Mouse (Mus musculus) liver, embryonic 15.5 days (tissue): ENCODE results near the gene Ctdnep1. TPM values are rescaled to one million over a fixed set of nuclear protein-coding genes. Genes with fewer than 3 reads are reported as not detected.

Experiments used
- ATAC-seq: fragments of 200-750 bp; cut with Nextera tagmentation; 2 replicates; pipeline ENCODE4 v1.8.0; 2017; ENCODE audit warnings: moderate number of reproducible peaks, mild to moderate bottlenecking, moderate library complexity; ENCODE audit not compliant: insufficient read depth
- H3K27ac ChIP-seq: fragments of 300-500 bp; sonication (generic); replicated peaks from 2 replicates; pipeline ENCODE4 v1.5.1; 2015; ENCODE audit warnings: mild to moderate bottlenecking, inconsistent platforms
- H3K27me3 ChIP-seq: fragments of 300-500 bp; sonication (generic); 2 replicates; pipeline ENCODE4 v1.6.1; 2015; ENCODE audit warnings: mild to moderate bottlenecking, inconsistent platforms
- H3K36me3 ChIP-seq: fragments of 300-500 bp; sonication (generic); replicated peaks from 2 replicates; pipeline ENCODE4 v1.6.1; 2015; ENCODE audit warnings: moderate library complexity, mild to moderate bottlenecking, inconsistent platforms
- H3K4me1 ChIP-seq: fragments of 300-500 bp; sonication (generic); replicated peaks from 2 replicates; pipeline ENCODE4 v1.6.1; 2015; ENCODE audit warnings: inconsistent platforms
- H3K4me2 ChIP-seq: fragments of 300-500 bp; sonication (generic); 2 replicates; pipeline ENCODE4 v1.6.1; 2015; ENCODE audit warnings: moderate library complexity, mild to moderate bottlenecking, inconsistent platforms
- H3K4me3 ChIP-seq: fragments of 300-500 bp; sonication (generic); replicated peaks from 2 replicates; pipeline ENCODE4 v1.5.1; 2015; ENCODE audit warnings: mild to moderate bottlenecking, inconsistent platforms
- H3K9ac ChIP-seq: fragments of 300-500 bp; sonication (generic); 2 replicates; pipeline ENCODE4 v1.6.1; 2015; ENCODE audit warnings: moderate library complexity, mild to moderate bottlenecking, inconsistent platforms
- H3K9me3 ChIP-seq: fragments of 300-500 bp; sonication (generic); replicated peaks from 2 replicates; pipeline ENCODE4 v1.6.1; 2016; ENCODE audit warnings: inconsistent platforms
- WGBS: fragments of 180-500 bp; shearing (Covaris S2); methylation state at CpG from one replicate; pipeline ENCODE4 v1.1.7; 2015; ENCODE audit warnings: mixed read lengths; ENCODE audit not compliant: insufficient replicate concordance; 5-methylcytosine and 5-hydroxymethylcytosine counted together
- polyA plus RNA-seq: library from polyadenylated mRNA; unstranded; fragments of >200 nt; fragmentation: Nextera tagmentation; extraction: Ambion mirVana; gene quantifications from 2 replicates; pipeline ENCODE4 v1.2.1, GENCODE M21; 2015

Gene Ctdnep1
- polyA plus RNA-seq, 1 experiment from 2014 or later = 8.9 TPM

DNA sequence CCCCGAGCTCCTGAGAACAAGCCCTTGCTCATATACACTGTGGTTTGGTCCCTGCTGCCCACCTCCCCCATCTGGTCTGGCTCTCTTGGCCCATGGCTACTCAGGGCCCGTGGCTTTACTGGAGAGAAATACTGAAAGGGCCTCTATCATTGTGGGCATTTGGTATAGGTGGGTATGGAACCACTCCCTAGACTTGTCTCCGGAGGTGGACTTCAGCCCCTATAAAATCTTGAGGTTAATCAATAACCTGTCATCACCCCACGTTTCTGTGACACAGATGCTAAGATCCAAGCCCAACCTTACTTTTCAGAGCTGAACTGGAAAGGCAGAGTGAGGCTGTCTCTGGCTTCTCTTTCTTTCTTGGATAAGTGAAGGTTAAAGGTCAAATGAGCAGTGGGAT is 12.2 kb upstream of the Ctdnep1 start:
- no peak overlapping the region for H3K4me3 ChIP-seq
- H3K9me3 ChIP-seq = no peaks in the 10 kb centered on the region
- no peak for ATAC-seq
- H3K27ac ChIP-seq = no peak overlapping the region
- no peak overlapping the region for H3K4me2 ChIP-seq
- 65% methylated on average over 4 of the region's 4 CpGs for WGBS
- H3K9ac ChIP-seq = no peak overlapping the region
- H3K4me1 ChIP-seq = peaks cover 29% of the 10 kb centered on the region
- peaks cover 51% of the 10 kb centered on the region for H3K36me3 ChIP-seq
- H3K27me3 ChIP-seq = peaks cover 46% of the 10 kb centered on the region

DNA sequence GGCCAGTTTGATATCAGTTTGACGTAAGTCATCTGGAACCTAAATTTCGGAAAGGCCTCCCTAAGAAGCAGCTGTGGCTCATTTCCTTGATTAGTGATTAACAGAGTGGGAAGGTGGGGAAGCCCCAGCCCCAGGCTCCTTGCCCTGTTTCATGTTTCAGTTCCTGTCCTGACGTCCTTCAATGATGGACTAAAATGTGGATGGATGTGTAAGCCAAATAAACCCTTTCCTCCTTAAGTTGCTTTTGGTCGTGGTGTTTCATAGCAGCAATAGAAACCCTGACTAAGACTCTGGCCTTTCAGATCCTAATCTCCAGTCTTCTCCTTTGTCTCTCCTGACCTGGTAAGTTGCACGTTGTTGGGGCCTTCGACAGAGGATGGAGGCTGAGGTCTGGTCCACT is 10.7 kb upstream of the Ctdnep1 start:
- Histone ChIP-seq H3K4me3 (no peak overlapping the region), H3K36me3 (peaks cover 66% of the 10 kb centered on the region), H3K4me1 (peaks cover 25% of the 10 kb centered on the region), H3K27me3 (peaks cover 32% of the 10 kb centered on the region), H3K27ac (no peak overlapping the region), H3K4me2 (no peak overlapping the region), H3K9me3 (no peaks in the 10 kb centered on the region), H3K9ac (no peak overlapping the region)
- 76% methylated on average over 6 of the region's 6 CpGs for WGBS
- ATAC-seq = no peak

DNA sequence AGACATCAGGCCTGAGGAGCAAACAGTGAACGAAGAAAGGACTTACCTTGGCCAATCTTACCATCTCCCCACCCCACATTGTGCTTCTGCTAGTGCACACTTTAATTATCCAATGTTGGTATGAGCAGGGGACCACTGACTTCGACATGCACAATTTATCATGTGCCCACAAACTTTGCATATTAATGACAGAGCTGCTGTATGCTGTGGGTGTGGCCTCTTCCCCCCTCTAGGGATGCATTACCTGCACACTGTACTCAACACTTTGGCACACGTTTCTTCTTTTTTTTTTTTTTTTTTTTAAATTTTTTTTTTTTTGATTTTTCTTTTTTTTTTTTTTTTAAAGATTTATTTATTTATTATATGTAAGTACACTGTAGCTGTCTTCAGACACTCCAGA is 10.2 kb upstream of the Ctdnep1 start:
- Histone ChIP-seq H3K27ac (no peak overlapping the region), H3K36me3 (peaks cover 66% of the 10 kb centered on the region), H3K4me3 (no peak overlapping the region), H3K4me2 (no peak overlapping the region), H3K4me1 (peaks cover 19% of the 10 kb centered on the region), H3K9me3 (no peaks in the 10 kb centered on the region), H3K9ac (no peak overlapping the region), H3K27me3 (peaks cover 27% of the 10 kb centered on the region)
- ATAC-seq = no peak
- whole genome bisulfite sequencing = 54% methylated on average over 3 of the region's 3 CpGs

DNA sequence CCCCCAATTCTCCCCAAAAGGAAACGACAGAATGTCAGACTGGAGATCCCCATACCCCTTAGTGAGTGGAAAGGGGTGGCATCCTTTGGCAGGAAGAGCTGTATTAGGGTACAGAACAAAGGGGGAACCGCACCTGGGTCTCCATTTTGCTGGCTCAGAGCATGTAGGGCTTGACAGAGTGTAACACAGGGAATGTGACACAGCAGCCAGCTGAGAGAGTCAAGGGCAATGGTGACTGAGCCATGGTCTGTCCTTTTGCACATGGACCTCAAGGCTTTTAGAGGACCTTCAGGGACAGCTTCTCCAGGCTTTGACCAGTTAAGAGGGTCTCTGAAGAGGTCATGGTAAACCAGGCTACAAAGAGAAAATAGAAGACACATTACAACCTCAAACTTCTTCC is 6.0 kb upstream of the Ctdnep1 start:
- peaks cover 16% of the 10 kb centered on the region for H3K4me1 ChIP-seq
- H3K9ac ChIP-seq = no peak overlapping the region
- no peak overlapping the region for H3K4me2 ChIP-seq
- no peak overlapping the region for H3K4me3 ChIP-seq
- no peak for ATAC-seq
- H3K27ac ChIP-seq = no peak overlapping the region
- H3K27me3 ChIP-seq = no peaks in the 10 kb centered on the region
- peaks cover 74% of the 10 kb centered on the region for H3K36me3 ChIP-seq
- H3K9me3 ChIP-seq = no peaks in the 10 kb centered on the region
- 76% methylated on average over 2 of the region's 2 CpGs for WGBS

DNA sequence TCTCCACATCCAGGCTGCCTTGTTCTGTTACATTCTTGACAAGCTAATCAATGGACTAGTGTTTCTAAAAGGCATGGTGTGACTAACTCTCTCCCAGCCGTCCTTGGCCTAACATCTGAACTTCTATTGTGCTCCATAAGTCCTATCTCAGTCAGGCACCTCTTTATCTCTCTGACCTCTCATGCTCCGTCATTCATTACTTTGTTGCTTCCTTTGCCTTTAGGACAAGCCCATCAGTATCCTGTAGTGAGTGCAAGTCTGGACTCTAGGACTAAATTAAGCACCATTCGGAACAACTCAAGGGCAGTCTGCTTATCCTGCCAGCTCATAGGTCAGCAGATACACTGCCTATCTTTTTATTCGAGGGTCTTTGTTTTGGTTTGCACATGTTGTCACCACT is 4.7 kb upstream of the Ctdnep1 start:
- Histone ChIP-seq H3K4me2 (no peak overlapping the region), H3K27me3 (no peaks in the 10 kb centered on the region), H3K4me1 (peaks cover 17% of the 10 kb centered on the region), H3K4me3 (no peak overlapping the region), H3K27ac (no peak overlapping the region), H3K36me3 (peaks cover 64% of the 10 kb centered on the region), H3K9ac (no peak overlapping the region; the same call in 1 of the 2 replicates), H3K9me3 (no peaks in the 10 kb centered on the region)
- 63% methylated on average over 4 of the region's 4 CpGs for WGBS
- ATAC-seq = no peak

DNA sequence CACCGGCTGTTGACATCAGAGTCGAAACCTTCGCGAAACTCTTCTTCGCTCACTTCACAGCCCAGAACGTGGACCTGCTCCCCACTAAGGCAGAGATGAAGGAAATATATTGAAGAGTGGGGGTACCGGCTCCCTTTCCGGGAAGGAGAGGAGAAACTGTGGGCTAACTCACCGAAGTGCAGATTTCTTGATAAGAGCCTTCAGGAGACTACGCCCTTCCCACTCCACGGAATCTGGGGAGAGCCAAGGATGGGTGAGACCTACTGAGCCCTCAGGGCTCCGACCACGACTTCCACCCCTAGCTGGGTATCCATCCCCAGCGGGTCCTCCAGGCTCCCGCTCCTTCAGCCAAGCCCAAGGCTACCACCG is 1.1 kb upstream of the Ctdnep1 start:
- Histone ChIP-seq H3K27me3 (no peaks in the 10 kb centered on the region), H3K4me3 (peak overlapping the region; percentile 86), H3K4me2 (peak overlapping the region; percentile 96), H3K9ac (peak overlapping the region; percentile 97), H3K4me1 (peaks cover 44% of the 10 kb centered on the region), H3K27ac (peak overlapping the region; percentile 98), H3K9me3 (no peaks in the 10 kb centered on the region), H3K36me3 (peaks cover 48% of the 10 kb centered on the region)
- peak; percentile 37 for ATAC-seq
- 2% methylated on average over 16 of the region's 16 CpGs for WGBS

DNA sequence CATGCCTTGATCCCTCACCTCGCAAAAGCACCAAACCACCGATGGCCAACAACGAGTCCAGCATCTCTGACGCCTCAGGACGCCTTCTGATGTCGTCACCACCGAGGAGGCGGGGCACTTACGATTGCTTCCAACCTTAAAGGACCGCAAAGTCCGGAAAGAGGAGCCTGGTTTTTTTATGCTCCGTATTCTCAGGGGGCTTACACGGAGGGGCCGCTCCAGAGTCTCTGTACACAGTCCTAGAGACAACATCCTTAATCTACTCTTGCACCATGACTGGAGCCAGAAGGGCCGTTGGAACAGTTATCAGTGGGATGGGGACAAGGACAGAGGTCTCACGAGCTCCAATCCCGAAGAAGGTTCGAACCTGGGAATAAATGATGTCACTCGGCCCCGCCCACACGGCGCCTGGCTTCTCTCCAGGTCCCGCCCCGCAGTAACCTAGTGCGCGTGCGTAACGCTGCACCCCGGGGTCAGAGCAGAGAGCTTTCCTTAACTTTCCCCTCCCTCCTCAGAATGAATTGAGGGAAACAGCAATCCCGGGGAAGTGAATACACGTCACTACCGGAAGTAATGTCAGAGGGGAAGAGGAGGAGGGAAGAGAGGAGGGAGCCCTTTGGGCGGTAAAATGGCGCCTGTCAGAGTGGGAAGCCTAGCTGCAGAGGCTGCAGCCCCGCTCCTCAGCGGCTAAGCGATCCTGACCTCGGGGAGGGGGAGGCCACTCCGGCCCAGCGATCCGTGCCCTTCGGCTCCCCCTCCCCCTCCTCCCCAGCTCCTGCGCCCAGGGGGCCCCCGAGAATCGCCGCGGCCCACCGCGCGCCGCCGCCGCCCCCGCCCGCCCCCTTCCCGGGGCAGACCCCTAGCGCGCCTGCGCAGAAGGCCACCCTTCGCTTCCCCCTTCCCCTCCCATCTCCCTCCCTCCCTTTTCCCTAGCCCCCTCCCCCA is 488 bp upstream of the Ctdnep1 start:
- Histone ChIP-seq H3K27ac (peak overlapping the region; percentile 98), H3K4me3 (peak overlapping the region; percentile 86), H3K9me3 (no peaks in the 10 kb centered on the region), H3K4me2 (peak overlapping the region; percentile 96), H3K36me3 (peaks cover 50% of the 10 kb centered on the region), H3K9ac (peak overlapping the region; percentile 97), H3K27me3 (no peaks in the 10 kb centered on the region), H3K4me1 (peaks cover 44% of the 10 kb centered on the region)
- peak; percentile 88 for ATAC-seq
- under 1% methylated on average over 53 of the region's 60 CpGs for WGBS

DNA sequence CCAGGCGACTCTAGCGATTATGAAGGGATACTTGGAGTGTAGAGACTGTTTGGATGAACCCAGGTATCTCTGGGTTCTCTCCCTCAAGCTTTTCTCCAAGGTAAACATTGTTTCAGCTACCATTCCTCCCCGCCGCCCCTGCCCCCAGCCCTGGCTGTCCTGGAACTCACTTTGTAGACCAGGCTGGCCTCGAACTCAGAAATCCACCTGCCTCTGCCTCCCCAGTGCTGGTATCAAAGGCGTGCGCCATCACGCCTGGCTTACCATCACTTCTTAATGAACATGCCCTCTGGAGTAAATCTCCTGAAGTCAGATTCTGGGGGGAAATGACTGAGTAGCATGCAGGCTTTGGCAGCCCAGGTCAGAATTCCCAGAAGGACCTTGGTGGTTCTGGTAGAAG is 1.3 kb downstream of the Ctdnep1 start, which contains the start of gene Elp5:
Elp5 (minus strand) TSS at position 293 of the 400 bp plus-strand sequence.
- Histone ChIP-seq H3K4me2 (peak within 1 kb of the TSS; percentile 96), H3K36me3 (peaks cover 56% of the 10 kb centered on the region), H3K9me3 (no peaks in the 10 kb centered on the region), H3K4me1 (peaks cover 44% of the 10 kb centered on the region), H3K27me3 (no peaks in the 10 kb centered on the region), H3K4me3 (peak within 1 kb of the TSS; percentile 86), H3K27ac (peak within 1 kb of the TSS; percentile 98), H3K9ac (peak within 1 kb of the TSS; percentile 97)
- no peak for ATAC-seq
- 35% methylated on average over 8 of the region's 8 CpGs for WGBS

DNA sequence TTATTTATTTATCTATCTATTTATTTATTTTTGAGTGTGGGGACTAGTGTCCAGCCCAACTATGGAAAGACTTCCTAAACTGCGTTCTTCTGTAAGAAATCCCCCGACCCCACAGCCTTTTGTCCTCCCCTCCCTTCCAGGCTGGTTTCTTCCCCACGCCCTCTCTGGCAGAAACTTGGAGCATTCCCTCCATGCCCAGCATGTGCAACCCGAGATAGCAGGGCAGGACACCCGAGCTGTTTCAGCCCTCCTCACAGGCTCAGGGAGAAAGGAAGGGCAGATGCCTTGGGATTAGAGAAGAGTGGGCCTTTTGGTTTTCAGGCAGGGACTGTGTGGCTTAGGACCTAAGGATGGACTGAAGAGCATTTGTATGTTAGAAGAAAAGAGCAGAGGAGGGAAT is 1.9 kb downstream of the Ctdnep1 start:
- H3K4me1 ChIP-seq = peaks cover 39% of the 10 kb centered on the region
- no peaks in the 10 kb centered on the region for H3K27me3 ChIP-seq
- peak overlapping the region; percentile 96 for H3K4me2 ChIP-seq
- peak overlapping the region; percentile 98; the same call in 1 of the 2 replicates for H3K27ac ChIP-seq
- peak overlapping the region; percentile 86; the same call in 1 of the 2 replicates for H3K4me3 ChIP-seq
- WGBS = 31% methylated on average over 5 of the region's 5 CpGs
- ATAC-seq = no peak
- H3K9ac ChIP-seq = peak overlapping the region; percentile 97; the same call in 1 of the 2 replicates
- H3K9me3 ChIP-seq = no peaks in the 10 kb centered on the region
- H3K36me3 ChIP-seq = peaks cover 56% of the 10 kb centered on the region

DNA sequence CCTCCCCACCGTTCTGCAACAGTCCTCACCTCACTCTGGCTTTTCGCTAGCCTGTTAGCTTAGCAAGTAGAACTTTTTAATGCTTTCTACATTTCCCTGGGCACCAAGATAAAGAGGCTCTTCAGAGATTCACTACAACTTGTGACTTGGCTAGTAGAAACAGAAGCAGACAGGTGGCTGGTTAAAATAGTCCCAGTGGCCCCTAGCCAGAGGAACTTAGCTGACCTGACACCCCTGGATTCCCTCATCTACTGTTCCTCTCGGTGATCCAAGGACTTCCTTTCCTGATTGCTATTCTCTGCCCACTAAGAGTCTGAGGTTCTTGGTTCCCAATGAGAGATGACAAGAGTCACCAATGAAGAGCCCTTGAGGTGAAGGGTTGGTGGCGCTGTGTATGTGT is 2.4 kb downstream of the Ctdnep1 start:
- 0 out of 2 replicates have a peak overlapping the region, but pooled peaks have one; percentile 86 for H3K4me3 ChIP-seq
- H3K9ac ChIP-seq = no peak overlapping the region
- H3K36me3 ChIP-seq = peaks cover 56% of the 10 kb centered on the region

DNA sequence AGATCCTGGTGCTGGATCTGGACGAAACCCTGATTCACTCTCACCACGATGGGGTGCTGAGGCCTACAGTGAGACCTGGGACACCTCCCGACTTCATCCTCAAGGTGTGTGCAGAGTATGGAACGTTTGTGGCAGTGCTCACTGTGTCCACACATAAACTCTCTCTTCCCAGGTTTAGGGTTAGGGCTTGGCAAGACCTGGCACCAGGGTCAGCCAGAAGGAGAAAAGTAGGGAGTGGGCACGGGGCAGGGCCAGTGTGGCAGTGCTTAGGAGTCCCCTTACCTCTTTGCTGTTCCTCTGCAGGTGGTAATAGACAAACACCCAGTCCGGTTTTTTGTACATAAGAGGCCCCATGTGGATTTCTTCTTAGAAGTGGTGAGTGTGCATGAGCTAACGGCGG is 3.5 kb downstream of the Ctdnep1 start:
- peaks cover 31% of the 10 kb centered on the region for H3K4me1 ChIP-seq
- no peak overlapping the region for H3K4me3 ChIP-seq
- H3K27me3 ChIP-seq = no peaks in the 10 kb centered on the region
- ATAC-seq = no peak
- WGBS = 78% methylated on average over 8 of the region's 8 CpGs
- no peak overlapping the region for H3K4me2 ChIP-seq
- H3K36me3 ChIP-seq = peaks cover 62% of the 10 kb centered on the region
- H3K9me3 ChIP-seq = no peaks in the 10 kb centered on the region
- H3K27ac ChIP-seq = no peak overlapping the region
- no peak overlapping the region for H3K9ac ChIP-seq

More for the DNA sequence above, 2.4 kb downstream of the Ctdnep1 start:
- H3K4me1 ChIP-seq = peaks cover 39% of the 10 kb centered on the region
- peak overlapping the region; percentile 96 for H3K4me2 ChIP-seq
- no peaks in the 10 kb centered on the region for H3K27me3 ChIP-seq
- no peak for ATAC-seq
- WGBS = 80% methylated on average over 4 of the region's 4 CpGs
- no peaks in the 10 kb centered on the region for H3K9me3 ChIP-seq
- peak overlapping the region; percentile 98; the same call in 1 of the 2 replicates for H3K27ac ChIP-seq
